ENCODE assay signal across 8 mouse cellular contexts in genomic region chr9:69092119-69093013, GRCm38 (mm10).
A peak's percentile ranks its signal among the peaks of the same experiment; 100 is the strongest.
DNase-seq lines count a peak whose midpoint lies in the region; ATAC-seq and TF ChIP-seq lines count a peak whose summit lies in the region.
"Had no signal": no experiment of that assay in that cellular context is flagged by ENCODE, and none has a peak within 500 bp of the region (broad histone marks: within the 10 kb centered on the region; RNA-seq: fewer than 3 reads in every experiment).

No protein-coding gene starts in this region.

- ATAC-seq in hindbrain, embryonic 16.5 days = peak; percentile 78
- peak; percentile 64 for ATAC-seq in megakaryocyte-erythroid progenitor cell, adult 5-6 weeks (replicated peaks; ENCODE audit: low FRiP score, low TSS enrichment, poor library complexity, severe bottlenecking)

- no peaks in the 10 kb centered on the region for H3K9me3 ChIP-seq in hindbrain, embryonic 16.5 days (ENCODE audit: control insufficient read depth, low read length)
- H3K9me3 ChIP-seq: embryonic facial prominence, embryonic 12.5 days had no signal

- peaks cover 7% of the 10 kb centered on the region for H3K4me1 ChIP-seq in hindbrain, embryonic 16.5 days (ENCODE audit: control insufficient read depth, insufficient read depth, low read depth, low read length)

- peak overlapping the region; percentile 42; the same call in 1 of the 2 replicates for H3K27ac ChIP-seq in hindbrain, embryonic 16.5 days (ENCODE audit: low read depth, low read length)
- H3K27ac ChIP-seq: embryonic facial prominence, embryonic 12.5 days had no signal

- no peak for TF ChIP-seq CTCF in brain, embryonic 14.5 days (IDR thresholded peaks at IDR 0.05; ENCODE audit: borderline replicate concordance, extremely low read depth, insufficient read depth, insufficient read length)

- H3K4me2 ChIP-seq in hindbrain, embryonic 16.5 days (ENCODE audit: low read length) = no peak overlapping the region
- H3K4me2 ChIP-seq: embryonic facial prominence, embryonic 12.5 days had no signal

- DNase-seq in ZHBTc4 (ENCODE audit: low read depth, low spot score) = peak; percentile 34
- peak; percentile 56 for DNase-seq in brain, embryonic 14.5 days (ENCODE audit: low read depth)
- DNase-seq in frontal cortex, postnatal 36 days (ENCODE audit: low spot score in 2 of 2) = peak; percentile 53 to 58
- DNase-seq in left cerebral cortex, adult 9 months (ENCODE audit: low spot score in 2 of 2) = peak; percentile 48 to 52
- peak; percentile 41 for DNase-seq in thymus, postnatal 4 days

- no peak overlapping the region for H3K4me3 ChIP-seq in hindbrain, embryonic 16.5 days (ENCODE audit: low read length)
- H3K4me3 ChIP-seq: embryonic facial prominence, embryonic 12.5 days had no signal

- no peak for TF ChIP-seq POLR2A in brain, embryonic 14.5 days (IDR thresholded peaks at IDR 0.05; ENCODE audit: borderline replicate concordance, extremely low read depth, insufficient read depth, insufficient read length, poor library complexity, severe bottlenecking)

- no peaks in the 10 kb centered on the region for H3K36me3 ChIP-seq in hindbrain, embryonic 16.5 days (ENCODE audit: control insufficient read depth, insufficient read depth, low read length)
- H3K36me3 ChIP-seq: embryonic facial prominence, embryonic 12.5 days had no signal

- H3K27me3 ChIP-seq in hindbrain, embryonic 16.5 days (replicated peaks; ENCODE audit: control insufficient read depth, insufficient read depth, low read length) = no peaks in the 10 kb centered on the region
- H3K27me3 ChIP-seq: embryonic facial prominence, embryonic 12.5 days had no signal

- H3K9ac ChIP-seq in hindbrain, embryonic 16.5 days (ENCODE audit: low read depth, low read length) = no peak overlapping the region
- H3K9ac ChIP-seq: embryonic facial prominence, embryonic 12.5 days had no signal

- 64% methylated on average over 15 of the region's 15 CpGs for whole genome bisulfite sequencing in hindbrain, embryonic 16.5 days
